Mouse (Mus musculus) bone marrow, adult 2 months (tissue): ENCODE results near the gene Foxn4.

Experiments used
- CTCF ChIP-seq: fragments of 200-500 bp; IDR thresholded peaks from 2 replicates; pipeline ENCODE4 v1.5.1; 2011; ENCODE audit warnings: low read length, control low read depth; ENCODE audit not compliant: control insufficient read depth, insufficient read depth
- POLR2A ChIP-seq: fragments of 200-500 bp; IDR thresholded peaks from 2 replicates; pipeline ENCODE4 v1.6.1; 2011; ENCODE audit warnings: low read depth, mild to moderate bottlenecking, control low read depth, low read length, borderline replicate concordance; ENCODE audit not compliant: control insufficient read depth

- TF ChIP-seq POLR2A (no peak), CTCF (no peak)
Measured at GRCm38 (mm10) chr5:114286872-114287571, 13.4 kb upstream of the Foxn4 start.
